In the genomic region with DNA sequence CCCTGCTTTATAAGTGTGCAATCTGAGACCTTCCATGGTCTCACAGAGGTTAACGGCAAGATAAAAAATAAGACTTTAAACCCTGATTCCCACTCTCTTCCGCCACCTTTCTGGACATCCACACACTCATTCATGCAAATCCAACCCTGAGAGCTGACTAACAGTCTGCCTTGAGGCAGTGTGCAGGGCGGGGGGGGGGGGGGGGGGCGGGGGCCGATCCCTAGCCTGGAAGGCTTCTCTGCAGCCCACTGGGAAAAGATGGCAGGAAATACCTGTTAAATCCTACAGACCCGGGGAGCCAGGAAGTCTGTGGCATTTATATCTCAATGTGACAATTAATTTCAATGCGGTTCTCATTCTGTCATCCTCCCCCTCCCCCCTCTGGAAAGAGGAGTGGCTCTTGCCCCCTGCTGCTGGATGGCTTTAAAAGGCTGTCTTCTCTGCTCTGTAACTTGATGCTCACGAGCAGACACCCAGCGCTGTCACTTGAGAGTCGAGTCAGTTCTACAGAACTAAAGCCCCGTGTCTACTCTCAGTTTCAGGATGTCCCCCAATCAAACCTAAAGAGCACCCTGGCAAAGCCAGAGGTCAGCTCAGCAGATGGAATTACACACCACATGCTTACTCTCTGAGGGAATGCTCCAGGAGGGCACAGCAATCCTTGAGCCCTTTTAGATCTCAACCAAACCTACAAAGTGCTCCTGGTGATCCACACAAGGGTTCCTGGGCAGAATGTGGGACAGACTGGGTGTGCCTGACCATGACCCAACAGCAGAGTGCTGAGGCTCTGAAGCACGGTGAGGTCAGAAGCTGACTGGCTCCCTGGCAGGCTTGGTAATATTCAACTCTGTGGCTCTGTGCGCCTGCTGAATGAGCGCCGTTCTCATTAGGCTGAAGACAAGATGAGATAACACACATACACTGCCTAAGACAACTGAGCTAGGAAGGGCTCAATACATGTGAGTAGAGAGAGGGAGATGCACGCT, we compare ENCODE assay signal across 8 mouse cellular contexts. TPM values are rescaled to one million over a fixed set of nuclear protein-coding genes. Genes with fewer than 3 reads are reported as not detected.
DNase-seq lines count a peak whose midpoint lies in the region; ATAC-seq and TF ChIP-seq lines count a peak whose summit lies in the region.

No protein-coding gene starts in this region.

- H3K9ac ChIP-seq in intestine, embryonic 14.5 days (ENCODE audit: low read length), result peak overlapping the region; percentile 22; the same call in 1 of the 2 replicates

- H3K4me2 ChIP-seq in intestine, embryonic 14.5 days (ENCODE audit: low read length), result peak overlapping the region; percentile 41

- H3K4me3 ChIP-seq in forebrain, embryonic 10.5 days, result peak overlapping the region; percentile 35
- H3K4me3 ChIP-seq in intestine, embryonic 14.5 days (ENCODE audit: low read depth, low read length), result no peak overlapping the region
- H3K4me3 ChIP-seq in cerebellum, adult 2 months (replicated peaks; ENCODE audit: insufficient read depth, low read depth, low read length), result no peak overlapping the region

- peak; percentile 62; the same call in 1 of the 2 replicates for ATAC-seq in intestine, embryonic 14.5 days (replicated peaks; ENCODE audit: low FRiP score, low TSS enrichment, low read depth)

- no peak for TF ChIP-seq POLR2A in cerebellum, adult 2 months (IDR thresholded peaks at IDR 0.05; ENCODE audit: borderline replicate concordance, insufficient read depth, low read length)

- no peaks in the 10 kb centered on the region for H3K36me3 ChIP-seq in forebrain, embryonic 10.5 days (replicated peaks)
- no peaks in the 10 kb centered on the region for H3K36me3 ChIP-seq in intestine, embryonic 14.5 days (ENCODE audit: control insufficient read depth, insufficient read depth, low read length)

- WGBS in forebrain, embryonic 10.5 days, result 21% methylated on average over 16 of the region's 16 CpGs
- WGBS in intestine, embryonic 14.5 days, result 17% methylated on average over 15 of the region's 16 CpGs
- WGBS in cerebellum, adult 2 months, result 42% methylated on average over 16 of the region's 16 CpGs

- DNase-seq in urinary bladder, postnatal 14 days (ENCODE audit: low spot score), result peak; percentile 16
- no peak for DNase-seq in urinary bladder, postnatal 10 days (ENCODE audit: low spot score)
- DNase-seq in forebrain, embryonic 10.5 days (ENCODE audit: extremely low spot score, low spot score), result no peak
- DNase-seq in intestine, embryonic 14.5 days (ENCODE audit: low spot score), result peak; percentile 69
- DNase-seq in mesoderm, embryonic 11.5 days (ENCODE audit: low read depth, low spot score), result peak; percentile 77
- no peak for DNase-seq in spleen, postnatal 4 days (ENCODE audit: low spot score in 2 of 2)
- no peak for DNase-seq in cerebellum, adult 2 months
- no peak for DNase-seq in ovary, postnatal 14 days (ENCODE audit: low spot score)

- H3K27me3 ChIP-seq in forebrain, embryonic 10.5 days (ENCODE audit: poor library complexity, severe bottlenecking), result no peaks in the 10 kb centered on the region
- H3K27me3 ChIP-seq in intestine, embryonic 14.5 days (replicated peaks; ENCODE audit: control insufficient read depth, insufficient read depth, low read length), result no peaks in the 10 kb centered on the region
- H3K27me3 ChIP-seq in cerebellum, adult 2 months (ENCODE audit: control insufficient read depth, insufficient read depth, low read length), result no peaks in the 10 kb centered on the region

- H3K4me1 ChIP-seq in forebrain, embryonic 10.5 days, result peaks cover 26% of the 10 kb centered on the region
- peaks cover 13% of the 10 kb centered on the region for H3K4me1 ChIP-seq in intestine, embryonic 14.5 days (replicated peaks; ENCODE audit: control insufficient read depth, insufficient read depth, low read length)
- H3K4me1 ChIP-seq in cerebellum, adult 2 months (ENCODE audit: control insufficient read depth, insufficient read depth, low read length), result no peaks in the 10 kb centered on the region

- H3K27ac ChIP-seq in forebrain, embryonic 10.5 days, result peak overlapping the region; percentile 36
- H3K27ac ChIP-seq in intestine, embryonic 14.5 days (ENCODE audit: low read depth), result peak overlapping the region; percentile 82
- no peak overlapping the region for H3K27ac ChIP-seq in cerebellum, adult 2 months (ENCODE audit: insufficient read depth, low read length)

- no peak for TF ChIP-seq CTCF in cerebellum, adult 2 months (IDR thresholded peaks at IDR 0.05; ENCODE audit: borderline replicate concordance, insufficient read depth, low read depth, low read length)

- no peaks in the 10 kb centered on the region for H3K9me3 ChIP-seq in forebrain, embryonic 10.5 days
- H3K9me3 ChIP-seq in intestine, embryonic 14.5 days (ENCODE audit: control insufficient read depth, low read length), result no peaks in the 10 kb centered on the region

RNA-seq across cellular contexts. Expression of a gene that starts 25.5 kb away (rescaled TPM):
- 5.5 and 5.7 TPM in 2 replicates for polyA plus RNA-seq in forebrain, embryonic 10.5 days (2016; fragmentation: Nextera tagmentation; extraction: Ambion mirVana)
- 14.6 and 19.9 TPM in 2 replicates for polyA plus RNA-seq in intestine, embryonic 14.5 days (2014; fragmentation: Nextera tagmentation; extraction: Ambion mirVana)
- polyA plus RNA-seq in cerebellum, adult 2 months (2012; rRNA removed), result 121 and 147 TPM in 2 replicates

RNA-seq across cellular contexts. Expression of a gene that starts 46.5 kb away (rescaled TPM):
- 31.6 and 33.1 TPM in 2 replicates for polyA plus RNA-seq in forebrain, embryonic 10.5 days (2016; fragmentation: Nextera tagmentation; extraction: Ambion mirVana)
- polyA plus RNA-seq in intestine, embryonic 14.5 days (2014; fragmentation: Nextera tagmentation; extraction: Ambion mirVana), result 76.2 and 78.5 TPM in 2 replicates
- polyA plus RNA-seq in cerebellum, adult 2 months (2012; rRNA removed), result 34.8 and 44.0 TPM in 2 replicates

RNA-seq across cellular contexts. Expression of a gene that starts 52.2 kb away (rescaled TPM):
- polyA plus RNA-seq in forebrain, embryonic 10.5 days (2016; fragmentation: Nextera tagmentation; extraction: Ambion mirVana), result 3.3 and 4.4 TPM in 2 replicates
- polyA plus RNA-seq in intestine, embryonic 14.5 days (2014; fragmentation: Nextera tagmentation; extraction: Ambion mirVana), result 0.95 and 0.97 TPM in 2 replicates
- polyA plus RNA-seq in cerebellum, adult 2 months (2012; rRNA removed), result 13.9 and 15.7 TPM in 2 replicates

Comparison
In these comparisons a context has a peak if more than half of its experiments do, and no peak if none do; other contexts are left out.
1. DNase-seq: peak in urinary bladder, postnatal 14 days (single experiment), intestine, embryonic 14.5 days (single experiment) and mesoderm, embryonic 11.5 days (single experiment); none in urinary bladder, postnatal 10 days (single experiment), forebrain, embryonic 10.5 days (single experiment), spleen, postnatal 4 days (0 of 2), cerebellum, adult 2 months (0 of 2) and ovary, postnatal 14 days (single experiment).